Mouse (Mus musculus): ENCODE measurements around the gene Med16.

GRCm38 (mm10) chr10:79860079-79860911 lies 48.4 kb downstream of the Med16 start:
- TF ChIP-seq CTCF (IDR thresholded peaks at IDR 0.05; ENCODE audit: low read depth, low read length) (no peak), GATA1 (IDR thresholded peaks at IDR 0.05; ENCODE audit: borderline replicate concordance, low read length) (no peak), POLR2AphosphoS5 (IDR thresholded peaks at IDR 0.05; ENCODE audit: insufficient replicate concordance, low read depth, low read length) (no peak)
